Mouse (Mus musculus) lung, adult 10 weeks (tissue): ENCODE data around the gene Olfr884. TPM values are rescaled to one million over a fixed set of nuclear protein-coding genes. Genes with fewer than 3 reads are reported as not detected.

Source experiments
- polyA plus RNA-seq: library from polyadenylated mRNA; stranded (reverse); fragments of 350-450 nt; fragmentation: Illumina TruSeq; extraction: RNeasy Lipid Tissue Mini Kit (QIAGEN cat#74804); gene quantifications from one replicate; pipeline ENCODE4 v1.2.3, GENCODE M21; 2014; ENCODE audit warnings: low read depth, low replicate concordance; ENCODE audit not compliant: insufficient read depth

Olfr884 gene
- polyA plus RNA-seq: not detected

GRCm38 (mm10) chr9:38046255-38046654 lies at the start of gene Olfr884:
Gene Olfr884 (plus strand): TSS chr9:38046555.

GRCm38 (mm10) chr9:38025508-38025907 lies 20.8 kb upstream of the Olfr884 start, which contains the start of gene Olfr883:
Gene Olfr883 (plus strand): TSS chr9:38025808.

DNA sequence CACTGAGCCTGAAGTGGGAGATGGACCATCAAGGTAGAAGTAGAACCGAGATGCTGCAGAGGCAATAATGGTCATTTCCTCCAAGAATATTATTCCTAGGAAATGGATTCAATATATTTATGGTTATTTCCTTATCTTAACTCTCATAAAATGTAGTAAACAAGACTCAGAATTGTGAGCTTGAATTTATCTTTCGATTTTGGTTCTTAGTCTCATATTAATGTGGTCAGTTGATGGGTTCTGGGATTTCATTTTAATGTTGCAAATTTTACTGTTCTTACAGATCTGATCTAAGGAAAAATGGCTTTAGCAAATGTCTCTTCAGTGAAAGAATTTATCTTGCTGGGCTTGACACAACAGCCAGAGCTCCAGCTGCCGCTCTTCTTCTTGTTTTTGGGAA lies 14.7 kb downstream of the Olfr884 start, which contains the start of gene Olfr885:
Gene Olfr885, plus strand, starts transcription at position 301 of the 400 bp plus-strand sequence.

GRCm38 (mm10) chr9:38083772-38084171 lies 37.4 kb downstream of the Olfr884 start, which contains the start of gene Olfr887:
Gene Olfr887 (plus strand): TSS chr9:38084072.

Other genes with a start within 250 kb of the Olfr884 start
- gene Olfr876, start 243.5 kb upstream of the Olfr884 start, polyA plus RNA-seq: not detected
- gene Olfr877, start 192.3 kb upstream of the Olfr884 start, polyA plus RNA-seq: not detected
- gene Olfr145, start 149.8 kb upstream of the Olfr884 start, polyA plus RNA-seq: not detected
- gene Olfr878, start 128.7 kb upstream of the Olfr884 start, polyA plus RNA-seq: not detected
- not detected for gene Olfr881, start 54.7 kb upstream of the Olfr884 start, polyA plus RNA-seq
- not detected for gene Olfr883, start 20.7 kb upstream of the Olfr884 start, polyA plus RNA-seq
- not detected for gene Olfr885, start 14.8 kb downstream of the Olfr884 start, polyA plus RNA-seq
- not detected for gene Olfr887, start 37.5 kb downstream of the Olfr884 start, polyA plus RNA-seq
- not detected for gene Olfr888, start 61.6 kb downstream of the Olfr884 start, polyA plus RNA-seq
- 0.03 TPM for gene Olfr889, start 68.6 kb downstream of the Olfr884 start, polyA plus RNA-seq
- gene Olfr890, start 96.0 kb downstream of the Olfr884 start, polyA plus RNA-seq: not detected
- gene Olfr891, start 134.3 kb downstream of the Olfr884 start, polyA plus RNA-seq: not detected
- not detected for gene Olfr893, start 161.8 kb downstream of the Olfr884 start, polyA plus RNA-seq
- not detected for gene Olfr894, start 171.5 kb downstream of the Olfr884 start, polyA plus RNA-seq
- gene Olfr143, start 206.2 kb downstream of the Olfr884 start, polyA plus RNA-seq: not detected
- gene Olfr895, start 221.3 kb downstream of the Olfr884 start, polyA plus RNA-seq: not detected
- not detected for gene Olfr896-ps1, start 244.6 kb downstream of the Olfr884 start, polyA plus RNA-seq